Mouse (Mus musculus) thymus, postnatal 14 days (tissue): Measurements from ENCODE around the gene Ptar1.
A peak's percentile ranks its signal among the peaks of the same experiment; 100 is the strongest.
"Not testable (repeated sequence)": the region's sequence is repeated elsewhere in the genome, so short reads cannot be mapped to it uniquely, and the experiment has no call there.

ENCODE experiments used
- DNase-seq: peaks from one replicate; pipeline ENCODE4 v3.0.0; 2021

Ptar1 gene

DNA sequence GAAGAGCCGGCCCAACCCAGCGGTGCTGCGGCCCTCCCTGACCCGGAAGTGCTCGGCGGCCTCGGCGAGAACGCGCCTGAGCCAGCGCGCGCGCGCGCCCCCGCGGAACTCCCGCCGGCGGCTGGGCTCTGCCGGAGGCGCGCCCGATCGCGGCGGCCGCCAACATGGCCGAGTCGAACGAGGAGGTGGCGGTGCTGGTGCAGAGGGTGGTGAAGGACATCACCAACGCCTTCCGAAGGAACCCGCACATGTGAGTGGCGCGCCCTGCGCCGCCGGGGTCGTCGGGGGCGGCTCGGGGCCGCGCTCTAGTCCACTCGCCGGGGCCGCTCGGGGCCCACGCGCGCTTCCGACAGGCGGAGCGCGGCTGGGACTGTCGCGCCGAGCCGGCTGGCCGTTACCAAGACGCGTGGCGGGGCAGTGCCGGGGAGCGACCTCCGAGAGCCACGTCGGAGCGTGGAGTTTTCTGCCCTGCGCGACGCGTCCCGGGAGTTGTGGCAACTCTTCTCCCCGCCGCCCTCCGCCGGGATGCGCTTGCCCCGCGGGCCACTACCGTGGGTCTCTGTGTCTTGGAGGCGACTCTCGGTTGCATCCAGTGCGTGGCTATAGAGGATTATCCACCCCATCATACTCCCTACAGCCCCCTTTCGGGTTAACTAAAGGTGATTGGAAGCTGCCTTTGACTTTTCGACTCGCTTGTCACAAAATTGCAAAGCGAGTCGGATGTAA lies at the start of gene Ptar1:
Gene Ptar1 (plus strand): TSS at position 134 of the 726 bp plus-strand sequence.
- DNase-seq, result peak; percentile 93

DNA sequence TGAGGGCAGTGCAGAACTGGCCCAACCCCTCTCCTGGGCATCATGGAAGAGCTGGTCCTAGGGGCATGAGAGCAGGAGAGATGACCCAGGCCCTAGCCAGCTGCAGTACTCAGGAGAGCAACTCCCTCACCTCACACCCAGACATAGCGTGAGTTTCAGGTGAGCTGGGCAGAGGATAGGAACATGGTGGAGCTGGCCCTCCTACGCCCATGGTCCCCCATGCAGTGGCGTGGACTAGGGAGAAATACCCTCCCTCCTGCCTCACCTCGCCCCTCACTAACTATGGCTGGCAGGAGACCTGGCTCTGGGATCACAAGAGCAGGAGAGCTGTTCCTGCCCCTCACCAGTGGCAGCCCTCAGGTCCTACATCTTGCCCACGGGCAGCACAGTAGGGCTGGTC lies 43.4 kb upstream of the Ptar1 start:
- DNase-seq, result no peak

DNA sequence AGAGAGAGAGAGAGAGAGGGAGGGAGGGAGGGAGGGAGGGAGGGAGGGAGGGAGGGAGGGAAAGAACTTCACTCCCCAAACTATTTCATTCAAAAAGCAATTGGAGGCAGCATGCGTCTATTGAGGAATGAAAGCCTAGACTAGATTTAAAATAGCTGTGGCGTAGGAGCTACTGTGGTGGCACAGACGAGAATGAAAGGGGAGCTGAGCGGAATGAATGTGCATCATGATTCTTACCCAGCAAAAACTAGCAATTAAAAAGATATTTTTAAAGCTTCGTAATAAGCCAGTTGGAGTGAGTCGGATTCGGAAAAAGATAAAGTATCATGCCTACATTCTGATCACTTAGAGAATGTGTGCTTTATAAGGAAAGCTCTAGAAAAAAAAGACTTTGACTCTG lies 41.9 kb upstream of the Ptar1 start:
- DNase-seq, result no peak

DNA sequence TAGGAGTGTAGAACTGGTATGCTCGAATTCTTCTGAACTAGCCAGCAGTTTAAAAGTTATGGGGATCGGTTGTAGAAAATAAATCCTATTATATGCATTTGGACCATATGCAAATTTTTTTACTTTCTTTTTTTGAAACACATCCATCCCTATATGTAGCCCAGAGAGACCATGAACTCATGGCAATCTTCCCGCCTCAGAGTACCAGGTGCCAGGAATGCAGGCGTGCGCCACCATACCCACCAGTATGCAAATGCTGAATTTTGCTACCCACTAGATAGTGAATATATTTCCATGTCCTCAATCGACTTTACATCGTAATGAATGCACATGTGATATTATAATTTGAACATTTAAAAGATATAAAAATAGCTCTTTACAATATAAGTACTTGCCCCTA lies 39.9 kb upstream of the Ptar1 start:
- no peak for DNase-seq

DNA sequence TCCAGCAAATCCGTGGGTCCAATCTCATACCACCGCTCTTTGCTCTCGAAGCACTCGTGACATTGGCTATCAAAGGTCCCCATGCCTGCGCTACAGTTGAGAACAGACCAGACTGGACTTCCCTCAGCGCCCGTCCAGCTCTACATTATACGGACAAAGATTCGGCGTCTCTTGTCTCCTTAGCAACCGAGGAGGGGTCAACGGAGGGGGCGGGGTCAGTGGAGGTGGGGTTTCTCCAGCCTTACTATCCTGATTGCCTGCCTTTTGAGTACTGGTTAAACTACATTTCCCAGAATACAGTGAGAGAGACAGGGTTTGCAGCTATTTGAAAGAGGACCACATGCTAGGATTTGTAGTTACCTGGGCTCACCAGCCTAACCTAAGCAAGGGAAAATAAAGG lies 34.6 kb upstream of the Ptar1 start, which contains the start of gene 1700028P14Rik:
Gene 1700028P14Rik (minus strand): TSS at position 169 of the 400 bp plus-strand sequence.
- no peak for DNase-seq

DNA sequence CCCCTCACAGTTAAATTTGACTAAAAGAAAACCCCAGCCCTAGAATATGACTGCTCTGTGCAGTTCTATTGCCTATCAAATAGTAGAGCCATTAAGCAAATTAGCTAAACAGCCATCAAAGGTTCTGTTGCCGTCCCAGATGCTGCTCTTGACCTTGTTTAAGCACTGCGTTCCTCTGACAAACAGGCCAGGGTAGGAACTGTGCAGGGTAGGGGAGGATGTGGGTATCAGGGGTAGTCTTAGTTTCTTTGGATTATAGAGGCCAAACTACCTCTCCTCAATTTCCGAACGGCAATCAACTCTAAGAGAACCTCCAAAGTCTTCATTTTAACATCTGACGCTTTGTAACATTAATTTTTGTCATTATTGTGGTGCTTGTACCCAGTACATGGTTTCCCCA lies 34.1 kb upstream of the Ptar1 start:
- DNase-seq, result no peak

DNA sequence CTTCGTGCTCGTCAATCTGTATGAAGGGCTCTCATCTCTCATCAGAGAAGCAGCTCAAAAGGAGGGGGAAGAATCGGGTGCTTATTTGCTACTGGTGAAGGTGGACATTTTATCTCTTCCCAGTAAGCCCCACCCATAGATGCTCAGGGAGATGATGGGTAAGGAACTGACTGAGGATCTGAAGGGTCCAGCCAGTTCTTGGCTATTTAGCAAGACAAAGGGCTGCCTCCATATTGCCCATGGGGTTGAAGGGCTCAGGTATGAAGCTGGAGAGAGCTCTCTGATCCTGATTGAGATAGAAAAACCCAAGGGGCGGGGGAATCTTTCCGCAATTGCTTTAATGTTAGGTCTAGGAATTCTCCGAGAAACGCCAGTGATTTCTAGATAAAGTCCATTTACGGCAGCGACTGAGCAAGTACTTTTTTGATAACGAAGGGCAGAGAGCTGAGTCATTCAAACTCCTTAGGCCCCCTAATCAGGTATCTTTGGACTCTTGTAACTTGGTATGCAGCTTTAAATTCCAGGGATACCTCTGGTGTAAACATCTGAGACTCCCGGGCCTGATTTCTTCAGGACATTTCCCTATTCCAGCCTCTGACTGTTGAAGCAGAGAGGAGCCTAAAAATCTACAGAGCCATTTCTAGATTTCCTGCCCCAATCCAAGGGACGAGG lies 29.8 kb upstream of the Ptar1 start:
- DNase-seq, result no peak

DNA sequence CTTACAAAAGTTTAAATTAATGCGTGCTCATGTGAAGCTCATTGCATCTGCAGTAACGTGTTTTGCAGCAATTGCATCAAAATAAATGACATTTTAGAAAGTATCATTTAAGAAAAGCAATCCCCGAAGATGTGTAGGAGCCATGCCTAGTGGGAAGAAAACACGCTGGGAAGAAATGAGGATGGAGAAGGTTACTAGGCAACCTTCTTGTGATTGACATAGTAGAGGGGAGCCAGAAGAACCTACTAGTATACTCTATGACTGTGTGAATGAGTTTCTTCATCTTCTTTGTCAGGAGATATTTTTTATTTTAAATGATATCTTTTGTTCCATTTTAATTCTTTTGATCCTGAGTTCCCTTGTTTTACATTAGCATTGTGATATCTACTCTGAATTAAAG lies 28.9 kb upstream of the Ptar1 start:
- DNase-seq, result no peak

DNA sequence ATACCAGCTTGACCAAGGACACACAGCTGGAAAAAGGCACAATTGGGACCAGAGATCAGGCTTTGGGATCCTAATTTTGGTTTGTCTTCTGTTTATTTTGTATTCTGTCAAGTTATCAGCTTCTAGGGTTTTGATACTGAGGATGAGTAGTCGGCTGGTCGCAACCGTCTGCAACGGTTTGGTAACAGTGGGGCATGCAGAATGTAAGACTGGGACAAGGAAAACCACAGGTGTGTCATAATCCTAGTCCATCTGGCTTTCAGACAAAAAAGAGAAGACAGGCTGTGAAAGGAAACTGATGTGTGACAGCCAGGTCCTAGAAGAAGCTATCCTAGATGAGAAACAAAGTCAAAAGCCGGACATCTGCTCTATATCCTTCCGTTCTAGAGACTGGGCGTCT lies 23.1 kb upstream of the Ptar1 start:
- no peak for DNase-seq

DNA sequence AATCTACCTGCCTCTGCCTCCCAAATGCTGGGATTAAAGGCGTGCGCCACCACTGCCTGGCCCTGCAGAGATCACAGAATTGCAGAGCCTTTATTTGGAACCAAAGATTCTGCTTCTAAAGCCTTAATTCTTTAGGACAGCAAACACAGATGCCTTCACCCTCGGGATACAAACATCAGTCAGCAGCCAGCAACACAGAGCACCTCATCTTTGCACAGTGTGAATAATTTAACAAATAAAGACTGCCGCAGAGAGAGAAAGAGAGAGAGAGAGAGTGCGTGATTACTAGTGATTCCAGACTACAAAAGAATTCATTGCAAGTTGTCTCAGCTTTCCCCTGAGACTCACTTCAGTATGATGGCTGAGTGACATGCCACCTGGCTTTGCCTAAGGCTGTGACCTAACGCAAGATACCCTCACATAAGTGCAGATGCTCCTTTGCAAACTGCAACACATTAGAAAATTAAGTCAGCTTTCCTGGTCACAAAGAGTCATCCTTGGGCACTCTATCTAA lies 19.0 kb upstream of the Ptar1 start:
- no peak for DNase-seq

DNA sequence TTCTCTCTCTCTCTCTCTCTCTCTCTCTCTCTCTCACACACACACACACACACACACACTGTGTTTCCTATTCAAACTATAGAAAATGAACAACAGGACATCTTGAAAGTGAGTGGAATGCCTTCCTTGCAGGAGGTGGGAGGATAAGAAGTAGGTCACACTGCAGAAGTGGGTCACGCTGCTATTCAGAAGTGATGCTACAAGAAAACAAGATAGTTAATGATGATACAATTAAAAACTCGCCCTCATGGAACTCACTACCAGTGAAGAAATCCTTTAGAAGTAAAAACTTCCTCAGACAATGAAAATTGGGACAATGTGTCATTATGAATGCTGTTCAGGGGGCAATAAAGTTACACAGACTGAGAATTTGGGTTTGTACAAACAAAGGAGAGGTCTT lies 14.2 kb upstream of the Ptar1 start:
- DNase-seq, result no peak

DNA sequence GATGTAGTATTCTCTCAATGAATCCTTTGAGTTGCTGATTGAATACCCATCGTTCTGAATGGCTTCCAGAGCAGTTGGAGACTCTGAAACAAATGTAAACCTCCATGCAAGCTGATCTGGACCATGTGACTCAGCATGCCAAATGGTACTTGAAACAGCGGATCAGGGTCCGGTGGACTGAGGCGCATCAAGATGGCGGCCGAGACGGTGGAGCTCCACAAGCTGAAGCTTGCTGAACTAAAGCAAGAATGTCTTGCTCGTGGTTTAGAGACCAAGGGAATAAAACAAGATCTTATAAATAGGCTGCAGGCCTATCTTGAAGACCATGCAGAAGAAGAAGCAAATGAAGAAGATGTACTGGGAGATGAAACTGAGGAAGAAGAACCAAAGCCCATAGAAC lies 11.6 kb upstream of the Ptar1 start:
- DNase-seq, result not testable (repeated sequence)

DNA sequence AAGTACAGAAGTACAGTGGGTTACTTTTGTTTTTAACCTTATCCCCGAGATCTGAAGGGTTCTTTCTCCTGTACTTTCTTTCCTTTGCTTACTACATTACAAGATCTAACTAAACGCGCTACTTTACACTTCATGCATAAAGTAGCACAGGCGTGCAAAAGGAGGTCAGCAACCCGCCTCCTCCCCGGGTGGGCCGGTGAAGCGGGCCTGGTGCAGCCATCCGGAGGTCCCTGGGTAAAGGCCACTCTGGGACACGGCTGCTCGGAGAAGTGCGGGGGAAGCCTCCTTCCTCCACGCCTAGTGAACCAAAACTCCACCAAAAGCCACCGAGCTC lies 300 bp upstream of the Ptar1 start:
- no peak for DNase-seq

DNA sequence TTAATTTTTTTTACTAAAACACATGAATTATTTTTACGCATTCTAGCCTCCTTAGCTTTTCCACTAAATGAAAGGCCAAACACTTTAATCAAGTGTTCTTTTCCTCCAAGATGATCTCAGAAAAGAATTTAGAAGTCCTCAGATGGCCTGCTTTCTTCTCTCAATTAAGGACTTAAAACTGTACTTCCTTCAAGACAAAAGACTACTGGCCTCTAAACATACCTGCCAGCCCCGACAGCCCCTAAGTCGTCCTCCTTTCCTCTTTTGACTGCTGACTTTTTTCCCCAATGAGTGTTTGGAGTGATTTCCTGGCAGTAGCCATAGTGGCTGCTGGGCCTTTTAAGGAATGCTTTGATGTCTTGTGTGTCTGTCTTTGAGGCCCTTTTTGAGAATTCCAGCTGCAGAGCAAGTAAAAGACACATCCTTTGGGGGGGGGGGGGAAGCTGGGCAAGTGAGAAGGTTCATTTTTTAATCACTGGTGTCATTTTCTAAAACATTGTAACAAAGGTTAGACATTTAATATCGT lies 1.3 kb downstream of the Ptar1 start:
- DNase-seq, result no peak

DNA sequence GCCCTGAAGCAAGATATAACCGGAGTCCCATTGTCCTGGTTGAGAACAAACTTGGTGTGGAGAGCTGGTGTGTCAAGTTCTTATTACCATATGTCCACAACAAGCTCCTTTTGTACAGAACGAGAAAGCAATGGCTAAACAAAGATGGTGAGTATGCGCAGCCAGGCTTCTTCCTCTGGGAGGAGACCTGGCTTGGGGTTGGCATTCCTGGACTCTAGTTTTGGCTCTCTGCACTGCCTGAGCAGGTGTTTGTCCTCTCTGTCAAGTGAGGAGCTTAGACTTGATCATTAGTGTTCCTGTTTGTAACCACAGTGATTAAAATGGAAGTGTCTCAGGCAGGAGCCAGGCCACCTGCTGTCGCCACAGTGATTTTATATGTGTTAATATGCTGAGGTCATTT lies 7.1 kb downstream of the Ptar1 start:
- DNase-seq, result no peak

DNA sequence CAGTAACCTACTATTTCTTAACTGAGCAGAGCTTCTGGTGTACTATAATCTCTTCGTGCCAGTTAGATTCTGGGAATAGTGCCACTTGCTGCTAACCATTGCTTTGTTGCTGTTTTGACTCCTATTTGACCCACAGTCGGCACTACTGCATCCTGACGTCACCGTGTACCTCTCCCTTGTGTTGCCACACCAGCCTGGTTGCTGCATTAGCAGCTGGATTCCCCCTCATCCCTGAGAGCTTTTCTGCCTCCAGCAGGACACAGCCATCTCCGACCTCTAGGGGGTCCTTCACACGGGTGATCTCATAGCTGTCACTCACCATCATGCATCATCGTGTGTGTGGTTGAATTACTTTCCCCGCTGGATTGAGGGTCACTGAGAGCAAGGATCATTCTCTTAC lies 10.6 kb downstream of the Ptar1 start:
- no peak for DNase-seq

DNA sequence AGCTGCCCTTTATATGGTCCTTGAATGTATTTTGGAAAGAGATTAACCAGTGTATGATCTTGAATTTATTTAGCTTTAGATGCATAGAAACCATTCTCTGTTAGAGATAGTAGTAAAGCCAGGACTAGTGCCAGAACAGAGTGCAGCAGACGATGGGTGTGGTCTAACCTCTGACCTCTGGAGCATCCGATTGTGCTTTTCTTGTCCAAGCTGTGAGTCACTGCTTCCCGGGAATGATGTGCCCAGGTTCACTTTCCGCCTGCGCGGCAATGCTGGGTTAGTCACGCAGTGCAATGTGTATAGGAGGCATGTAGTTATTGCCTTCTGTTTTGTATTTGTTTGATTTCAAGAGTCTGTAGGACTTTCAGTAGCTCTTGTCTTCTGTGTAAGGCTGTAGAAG lies 11.1 kb downstream of the Ptar1 start:
- DNase-seq, result no peak

DNA sequence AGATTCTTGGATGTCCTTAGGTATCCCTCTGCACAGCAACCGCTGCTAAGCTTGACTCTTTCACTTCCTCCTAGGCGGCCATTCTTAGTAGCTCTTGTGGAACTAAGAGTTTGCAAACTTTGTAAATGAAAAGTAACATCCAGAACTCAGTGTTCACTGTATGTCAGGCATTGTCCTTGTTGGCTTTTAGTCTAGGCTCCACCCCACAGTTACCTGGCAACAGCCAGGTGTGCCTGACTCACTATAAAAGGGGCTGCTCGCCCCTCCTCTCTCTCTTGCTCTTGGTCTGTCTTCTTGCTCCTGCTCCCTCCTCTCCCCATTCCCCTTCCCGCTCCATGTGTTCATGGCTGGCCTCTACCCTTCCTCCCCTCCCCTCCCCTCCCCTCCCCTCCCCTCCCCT lies 11.9 kb downstream of the Ptar1 start:
- no peak for DNase-seq

DNA sequence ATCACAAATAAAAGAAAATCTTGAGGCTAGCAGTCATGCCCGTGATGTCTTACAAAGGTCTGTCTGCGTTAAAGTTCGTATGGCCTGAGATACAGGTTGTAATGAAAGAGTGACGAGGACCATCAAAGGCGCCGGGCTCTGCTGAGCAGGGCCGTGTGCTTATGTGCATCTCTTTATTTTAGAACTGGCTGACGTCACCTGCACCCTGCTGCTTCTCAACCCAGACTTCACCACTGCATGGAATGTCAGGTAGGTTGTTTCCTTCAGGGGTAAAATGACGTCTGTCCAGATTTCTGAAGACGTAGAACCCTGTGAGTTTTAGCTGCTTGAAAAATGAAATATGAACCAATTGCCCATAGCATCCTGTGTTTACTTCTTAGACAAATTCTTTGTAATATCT lies 15.7 kb downstream of the Ptar1 start:
- no peak for DNase-seq

DNA sequence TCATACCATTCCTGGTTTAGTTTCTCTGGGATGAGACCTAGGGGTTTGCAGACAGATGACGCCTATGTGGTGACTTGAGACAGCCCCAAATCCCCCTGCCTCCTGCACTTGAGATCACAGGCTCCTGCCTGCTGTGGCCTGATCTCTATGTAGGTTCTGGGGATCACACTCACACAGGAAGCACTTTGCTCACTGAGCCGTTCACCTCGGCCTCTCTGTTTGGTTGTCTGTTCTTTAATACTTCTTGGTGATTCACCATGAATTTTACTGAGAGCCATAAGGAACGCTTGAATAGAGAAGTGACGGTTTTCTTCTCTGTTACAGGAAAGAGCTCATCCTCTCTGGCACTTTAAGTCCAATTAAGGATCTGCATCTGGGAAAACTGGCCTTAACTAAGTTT lies 18.2 kb downstream of the Ptar1 start:
- DNase-seq, result no peak

DNA sequence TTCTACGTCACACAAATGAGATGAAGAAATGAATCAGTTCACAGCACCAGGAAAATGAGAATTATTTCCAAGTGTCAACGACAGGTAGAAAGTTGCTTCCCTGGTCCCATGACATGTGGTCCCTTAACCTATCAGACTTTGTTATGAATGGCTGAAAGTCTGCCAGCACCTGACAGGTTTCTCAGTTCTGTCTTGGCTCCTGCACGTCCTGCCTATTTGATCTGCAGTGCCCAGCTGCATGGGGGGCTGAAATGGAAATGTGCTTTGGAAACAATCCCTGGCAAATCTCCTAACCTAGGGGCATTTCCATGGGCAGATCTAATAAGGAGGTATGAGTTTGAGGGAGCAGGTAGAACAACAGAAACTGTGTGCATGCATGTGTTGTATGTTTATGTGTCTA lies 59.3 kb downstream of the Ptar1 start:
- no peak for DNase-seq

DNA sequence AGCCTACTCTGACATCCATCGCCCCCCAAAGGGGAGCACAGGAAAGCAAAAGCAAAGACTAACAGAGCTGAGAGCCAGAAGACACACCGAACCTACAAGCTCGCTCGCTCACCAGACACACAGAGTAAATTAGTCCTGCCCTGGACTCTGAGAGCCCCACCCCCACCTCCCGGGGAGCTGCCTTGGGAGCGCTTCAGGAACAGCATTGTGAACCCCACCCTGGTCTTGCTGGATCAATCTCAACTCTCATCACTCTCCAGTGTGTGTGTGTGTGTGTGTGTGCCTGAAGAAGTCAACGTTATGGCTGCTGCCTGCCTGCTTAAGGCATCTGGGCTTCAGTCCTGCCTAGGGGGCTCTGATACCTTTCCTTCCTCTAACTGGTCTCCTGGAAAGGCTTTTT lies 69.8 kb downstream of the Ptar1 start:
- no peak for DNase-seq

DNA sequence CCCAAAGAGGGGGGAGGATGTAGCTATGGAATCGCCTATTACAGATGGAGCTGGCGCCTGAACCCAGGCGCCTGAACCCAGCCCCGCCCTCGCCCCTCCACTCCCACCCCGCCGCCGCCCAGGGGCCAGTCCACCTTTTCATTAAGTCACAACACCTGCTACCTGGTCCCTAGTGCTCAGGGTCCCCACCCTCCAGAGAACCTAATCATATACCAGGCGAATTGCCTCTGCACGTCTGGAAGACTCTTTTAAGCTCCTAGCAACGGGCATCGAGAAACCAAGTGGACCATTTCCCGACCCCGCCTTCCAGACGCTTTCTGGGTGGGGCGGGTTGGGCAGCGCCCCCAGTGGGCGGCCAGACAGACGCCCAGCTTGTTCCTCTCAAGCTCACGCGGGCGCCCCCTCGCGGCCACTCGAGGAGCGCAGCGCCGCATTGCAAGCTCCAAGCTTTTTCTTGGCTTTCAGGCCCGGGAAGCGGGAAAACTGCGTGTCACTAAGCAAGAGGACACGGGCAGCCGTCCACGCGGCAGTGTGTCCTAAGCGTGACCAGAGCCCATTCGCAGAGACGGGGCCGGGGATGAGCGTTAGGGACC lies 70.8 kb downstream of the Ptar1 start:
- DNase-seq, result peak; percentile 84
